Mouse (Mus musculus): ENCODE data around the gene Mgat2. TPM values are rescaled to one million over a fixed set of nuclear protein-coding genes. Genes with fewer than 3 reads are reported as not detected.

Mgat2 gene
- polyA plus RNA-seq, 1 experiment from 2014 or later, result 41.9 TPM

DNA sequence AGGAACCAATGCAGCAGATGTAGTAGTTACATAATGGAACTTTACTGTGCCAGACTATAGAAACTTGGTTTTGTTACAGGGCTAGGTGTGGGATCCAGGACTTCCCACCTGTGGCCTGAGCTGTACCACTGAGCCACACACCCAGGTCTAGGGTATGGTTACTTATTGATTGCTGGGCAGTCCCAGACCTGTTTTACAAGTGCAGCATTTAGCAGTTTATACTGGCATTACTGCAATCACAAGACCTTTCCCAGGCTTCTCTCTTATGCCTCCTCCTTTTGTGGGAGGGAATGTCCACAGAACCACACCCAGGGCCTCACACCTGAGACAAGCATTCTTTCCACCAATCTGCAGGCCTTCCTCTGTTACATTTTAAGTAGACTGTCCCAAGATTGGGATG is 15.0 kb downstream of the Mgat2 start:
- no peak overlapping the region for H3K4me3 ChIP-seq (replicated peaks; ENCODE audit: low read length)
- H3K36me3 ChIP-seq (ENCODE audit: control insufficient read depth, insufficient read depth, low read length), result no peaks in the 10 kb centered on the region
- no peak overlapping the region; the same call in 1 of the 2 replicates for H3K27ac ChIP-seq (ENCODE audit: low read length)
- H3K27me3 ChIP-seq (ENCODE audit: control insufficient read depth, insufficient read depth, low read length), result no peaks in the 10 kb centered on the region
- ATAC-seq (ENCODE audit: insufficient read depth, low FRiP score), result peak; percentile 47; the same call in 1 of the 2 replicates
- no peaks in the 10 kb centered on the region for H3K9me3 ChIP-seq (replicated peaks; ENCODE audit: control insufficient read depth, low read length)
- peaks cover 19% of the 10 kb centered on the region for H3K4me1 ChIP-seq (ENCODE audit: control insufficient read depth, insufficient read depth, low read length)
- no peak overlapping the region for H3K9ac ChIP-seq (ENCODE audit: low read length)
- H3K4me2 ChIP-seq (ENCODE audit: low read depth, low read length), result peak overlapping the region; percentile 97; the same call in 1 of the 2 replicates

DNA sequence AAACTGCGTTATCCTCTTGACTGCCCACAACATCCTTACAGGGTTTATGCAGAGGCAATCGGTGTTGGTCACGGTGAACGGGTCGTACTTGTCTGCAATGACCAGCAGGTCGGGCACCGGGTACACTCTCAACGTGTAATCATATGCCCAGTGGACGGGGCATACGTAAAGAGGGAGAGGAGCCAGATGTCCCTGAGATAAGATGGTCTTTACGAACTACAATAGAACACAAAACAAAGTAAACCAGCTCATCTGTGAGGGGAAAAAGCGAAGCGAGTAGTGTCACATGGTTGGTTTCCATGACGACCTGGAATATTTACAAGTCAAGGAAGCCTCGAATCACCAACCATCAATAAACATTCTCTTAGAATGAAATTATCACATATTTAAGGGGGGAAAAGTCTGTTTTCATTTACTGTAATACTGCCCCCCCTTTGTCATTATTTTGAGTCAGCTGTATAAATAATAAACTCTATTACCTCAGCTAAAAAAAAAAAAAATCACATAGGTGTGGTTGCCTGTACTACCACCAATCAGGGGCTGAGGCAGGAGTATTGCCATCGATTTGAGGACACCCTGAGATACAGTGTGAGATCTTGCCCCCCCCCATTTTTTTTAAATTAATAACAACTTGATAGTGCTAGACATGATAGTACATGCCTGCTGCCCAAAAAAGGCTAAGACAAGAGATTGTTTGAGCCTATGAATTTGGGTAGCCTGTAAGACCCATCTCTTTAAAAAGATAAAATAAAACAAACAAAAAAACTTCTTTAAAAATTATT is 20.3 kb downstream of the Mgat2 start, which contains the start of gene Gm49384:
Gm49384 (minus strand) TSS at position 216 of the 782 bp plus-strand sequence.
- Histone ChIP-seq H3K9me3 (replicated peaks; ENCODE audit: control insufficient read depth, low read length) (no peaks in the 10 kb centered on the region), H3K27ac (ENCODE audit: low read length) (no peak within 1 kb of the TSS), H3K4me2 (ENCODE audit: low read depth, low read length) (no peak within 1 kb of the TSS), H3K4me1 (ENCODE audit: control insufficient read depth, insufficient read depth, low read length) (peaks cover 3% of the 10 kb centered on the region), H3K27me3 (ENCODE audit: control insufficient read depth, insufficient read depth, low read length) (no peaks in the 10 kb centered on the region), H3K9ac (ENCODE audit: low read length) (no peak within 1 kb of the TSS), H3K4me3 (replicated peaks; ENCODE audit: low read length) (no peak within 1 kb of the TSS), H3K36me3 (ENCODE audit: control insufficient read depth, insufficient read depth, low read length) (0 out of 2 replicates have a peak, but pooled peaks cover 2% of the 10 kb centered on the region)
- no peak for ATAC-seq (ENCODE audit: insufficient read depth, low FRiP score)
- WGBS, result 78% methylated on average over 16 of the region's 16 CpGs

DNA sequence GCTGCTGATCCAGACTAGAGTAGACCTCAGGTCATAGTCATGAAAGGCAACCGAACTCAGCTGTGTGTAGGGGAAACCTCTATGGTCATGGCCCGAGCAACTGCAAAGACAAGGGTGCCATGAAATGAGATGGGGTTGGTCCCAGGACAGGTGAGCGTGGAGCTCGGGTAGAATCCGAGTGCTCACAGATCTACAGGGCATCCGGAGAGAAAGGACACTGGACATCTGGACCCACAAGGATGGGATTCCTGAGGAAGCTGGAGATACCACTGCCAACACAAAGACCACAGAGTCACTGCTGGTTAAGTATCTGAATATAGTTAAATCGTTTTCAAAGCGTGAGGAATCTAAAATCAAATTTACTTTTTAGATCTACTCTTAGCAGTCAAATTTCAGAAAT is 23.4 kb downstream of the Mgat2 start:
- no peaks in the 10 kb centered on the region for H3K9me3 ChIP-seq (replicated peaks; ENCODE audit: control insufficient read depth, low read length)
- H3K4me3 ChIP-seq (replicated peaks; ENCODE audit: low read length), result no peak overlapping the region
- H3K4me1 ChIP-seq (ENCODE audit: control insufficient read depth, insufficient read depth, low read length), result no peaks in the 10 kb centered on the region
- 92% methylated on average over 8 of the region's 8 CpGs for WGBS
- H3K4me2 ChIP-seq (ENCODE audit: low read depth, low read length), result no peak overlapping the region
- ATAC-seq (ENCODE audit: insufficient read depth, low FRiP score), result no peak
- no peak overlapping the region for H3K27ac ChIP-seq (ENCODE audit: low read length)
- no peak overlapping the region for H3K9ac ChIP-seq (ENCODE audit: low read length)
- H3K27me3 ChIP-seq (ENCODE audit: control insufficient read depth, insufficient read depth, low read length), result no peaks in the 10 kb centered on the region
- H3K36me3 ChIP-seq (ENCODE audit: control insufficient read depth, insufficient read depth, low read length), result peaks cover 8% of the 10 kb centered on the region; the same call in 1 of the 2 replicates

DNA sequence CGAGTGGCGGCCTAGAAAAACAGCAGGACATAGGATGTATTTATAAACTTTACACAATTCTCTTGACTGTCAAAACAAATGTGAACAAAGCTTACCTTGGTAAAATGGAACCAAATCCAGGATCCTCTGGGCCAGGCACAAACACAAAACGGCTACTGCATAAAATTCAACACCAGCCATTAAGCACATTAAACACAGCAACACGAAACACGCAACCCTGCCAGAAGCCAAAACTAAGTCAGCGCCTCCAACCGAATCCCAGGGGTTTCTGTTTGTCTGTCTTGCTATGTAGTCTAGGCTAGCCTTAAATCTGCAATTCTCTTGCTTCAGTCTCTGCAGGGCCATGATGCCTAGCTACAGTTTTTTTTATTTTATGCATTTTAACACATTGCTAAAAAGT is 24.0 kb downstream of the Mgat2 start:
- WGBS, result 95% methylated on average over 7 of the region's 7 CpGs
- Histone ChIP-seq H3K4me3 (replicated peaks; ENCODE audit: low read length) (no peak overlapping the region), H3K4me2 (ENCODE audit: low read depth, low read length) (no peak overlapping the region), H3K27me3 (ENCODE audit: control insufficient read depth, insufficient read depth, low read length) (no peaks in the 10 kb centered on the region), H3K9me3 (replicated peaks; ENCODE audit: control insufficient read depth, low read length) (no peaks in the 10 kb centered on the region), H3K27ac (ENCODE audit: low read length) (no peak overlapping the region), H3K9ac (ENCODE audit: low read length) (no peak overlapping the region), H3K36me3 (ENCODE audit: control insufficient read depth, insufficient read depth, low read length) (peaks cover 8% of the 10 kb centered on the region; the same call in 1 of the 2 replicates), H3K4me1 (ENCODE audit: control insufficient read depth, insufficient read depth, low read length) (no peaks in the 10 kb centered on the region)
- no peak for ATAC-seq (ENCODE audit: insufficient read depth, low FRiP score)

DNA sequence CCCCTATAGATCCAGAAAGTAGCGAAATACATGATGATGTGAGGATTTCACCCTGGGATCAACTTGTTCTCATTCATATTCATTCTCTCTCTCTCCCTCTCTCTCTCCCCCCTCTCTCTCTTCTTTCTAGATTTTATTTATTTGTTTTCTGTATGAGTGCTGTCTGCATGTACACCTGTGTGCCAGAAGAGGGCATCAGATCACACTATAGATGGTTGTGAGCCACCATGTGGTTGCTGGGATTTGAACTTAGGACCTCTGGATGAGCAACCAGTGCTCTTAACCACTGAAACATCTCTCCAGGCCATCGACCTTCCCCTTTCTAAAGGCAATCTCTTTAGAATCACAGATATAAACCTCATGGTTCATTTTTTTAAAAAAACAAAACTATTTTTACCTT is 24.6 kb downstream of the Mgat2 start:
- Histone ChIP-seq H3K4me3 (replicated peaks; ENCODE audit: low read length) (no peak overlapping the region), H3K36me3 (ENCODE audit: control insufficient read depth, insufficient read depth, low read length) (peaks cover 8% of the 10 kb centered on the region; the same call in 1 of the 2 replicates), H3K9ac (ENCODE audit: low read length) (no peak overlapping the region), H3K4me1 (ENCODE audit: control insufficient read depth, insufficient read depth, low read length) (no peaks in the 10 kb centered on the region), H3K27me3 (ENCODE audit: control insufficient read depth, insufficient read depth, low read length) (no peaks in the 10 kb centered on the region), H3K9me3 (replicated peaks; ENCODE audit: control insufficient read depth, low read length) (no peaks in the 10 kb centered on the region), H3K27ac (ENCODE audit: low read length) (no peak overlapping the region), H3K4me2 (ENCODE audit: low read depth, low read length) (no peak overlapping the region)
- ATAC-seq (ENCODE audit: insufficient read depth, low FRiP score), result no peak
- 89% methylated on average over 2 of the region's 2 CpGs for WGBS

DNA sequence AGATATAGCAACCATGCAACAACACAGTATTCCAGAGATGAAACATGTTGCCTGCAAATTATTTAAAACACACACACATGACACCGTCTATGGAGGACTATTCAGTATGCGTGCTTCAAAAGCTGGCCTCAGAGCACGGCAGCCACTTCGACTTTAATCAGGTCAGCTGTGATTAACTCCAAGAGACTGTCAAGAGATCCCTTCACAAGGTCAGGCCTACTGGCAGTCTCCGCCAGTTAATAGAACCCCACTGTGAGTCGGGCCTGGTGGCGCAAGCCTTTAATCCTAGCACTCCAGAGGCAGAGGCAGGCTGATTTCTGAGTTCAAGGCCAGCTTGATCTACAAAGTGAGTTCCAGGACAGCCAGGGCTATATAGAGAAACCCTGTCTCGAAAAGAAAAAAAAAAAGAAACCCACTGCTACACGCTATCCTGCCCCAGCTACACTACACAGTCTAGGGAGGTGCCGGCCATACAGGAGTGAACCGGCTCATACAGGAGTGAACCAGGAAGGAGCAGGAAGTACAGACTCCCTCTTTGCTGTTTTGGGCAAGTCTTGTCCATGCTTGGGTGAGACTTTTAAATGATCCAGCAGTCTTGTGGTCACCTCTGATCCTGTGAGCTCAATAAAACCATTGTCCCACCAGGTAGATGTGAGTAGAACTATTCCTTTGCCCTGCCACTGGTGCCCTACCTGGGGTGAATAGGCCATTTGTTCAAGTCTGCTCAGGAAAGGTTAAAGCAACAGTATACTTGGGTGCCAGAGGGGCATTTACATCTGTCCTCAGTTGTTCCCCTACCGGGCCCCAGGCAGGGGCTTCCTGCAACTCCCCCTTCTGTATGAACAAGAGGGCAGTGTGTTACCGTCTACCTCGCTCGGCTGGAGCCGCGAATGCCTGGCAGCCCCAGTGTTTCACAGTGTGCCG is 26.4 kb downstream of the Mgat2 start:
- Histone ChIP-seq H3K27me3 (ENCODE audit: control insufficient read depth, insufficient read depth, low read length) (no peaks in the 10 kb centered on the region), H3K4me2 (ENCODE audit: low read depth, low read length) (no peak overlapping the region), H3K36me3 (ENCODE audit: control insufficient read depth, insufficient read depth, low read length) (peaks cover 8% of the 10 kb centered on the region; the same call in 1 of the 2 replicates), H3K4me3 (replicated peaks; ENCODE audit: low read length) (no peak overlapping the region), H3K4me1 (ENCODE audit: control insufficient read depth, insufficient read depth, low read length) (no peaks in the 10 kb centered on the region), H3K27ac (ENCODE audit: low read length) (no peak overlapping the region), H3K9me3 (replicated peaks; ENCODE audit: control insufficient read depth, low read length) (no peaks in the 10 kb centered on the region), H3K9ac (ENCODE audit: low read length) (no peak overlapping the region)
- 92% methylated on average over 18 of the region's 18 CpGs for WGBS
- ATAC-seq (ENCODE audit: insufficient read depth, low FRiP score), result no peak

DNA sequence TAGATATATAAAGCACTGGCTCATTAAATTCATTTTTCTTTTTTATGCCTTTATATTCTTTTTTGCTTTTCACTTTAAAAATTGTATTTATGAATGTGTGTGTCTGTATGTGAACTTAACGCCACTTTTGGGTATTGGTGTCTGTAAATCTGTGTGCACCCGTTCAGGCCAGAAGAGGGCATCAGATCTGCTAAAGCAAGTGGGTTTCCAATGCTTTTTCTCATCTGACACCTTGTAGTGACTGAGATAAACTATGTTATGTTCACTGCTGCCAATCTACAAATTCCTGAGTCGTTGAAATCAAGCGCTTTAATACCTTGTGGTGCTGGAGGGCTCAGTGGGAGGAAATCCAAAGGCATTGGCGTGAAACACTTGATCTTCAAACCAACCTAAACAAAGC is 27.1 kb downstream of the Mgat2 start:
- Histone ChIP-seq H3K4me1 (ENCODE audit: control insufficient read depth, insufficient read depth, low read length) (no peaks in the 10 kb centered on the region), H3K9ac (ENCODE audit: low read length) (no peak overlapping the region), H3K4me2 (ENCODE audit: low read depth, low read length) (no peak overlapping the region), H3K4me3 (replicated peaks; ENCODE audit: low read length) (no peak overlapping the region), H3K27me3 (ENCODE audit: control insufficient read depth, insufficient read depth, low read length) (no peaks in the 10 kb centered on the region), H3K27ac (ENCODE audit: low read length) (no peak overlapping the region), H3K9me3 (replicated peaks; ENCODE audit: control insufficient read depth, low read length) (no peaks in the 10 kb centered on the region), H3K36me3 (ENCODE audit: control insufficient read depth, insufficient read depth, low read length) (peaks cover 8% of the 10 kb centered on the region; the same call in 1 of the 2 replicates)
- ATAC-seq (ENCODE audit: insufficient read depth, low FRiP score), result no peak
- WGBS, result 68% methylated on average over 5 of the region's 5 CpGs

DNA sequence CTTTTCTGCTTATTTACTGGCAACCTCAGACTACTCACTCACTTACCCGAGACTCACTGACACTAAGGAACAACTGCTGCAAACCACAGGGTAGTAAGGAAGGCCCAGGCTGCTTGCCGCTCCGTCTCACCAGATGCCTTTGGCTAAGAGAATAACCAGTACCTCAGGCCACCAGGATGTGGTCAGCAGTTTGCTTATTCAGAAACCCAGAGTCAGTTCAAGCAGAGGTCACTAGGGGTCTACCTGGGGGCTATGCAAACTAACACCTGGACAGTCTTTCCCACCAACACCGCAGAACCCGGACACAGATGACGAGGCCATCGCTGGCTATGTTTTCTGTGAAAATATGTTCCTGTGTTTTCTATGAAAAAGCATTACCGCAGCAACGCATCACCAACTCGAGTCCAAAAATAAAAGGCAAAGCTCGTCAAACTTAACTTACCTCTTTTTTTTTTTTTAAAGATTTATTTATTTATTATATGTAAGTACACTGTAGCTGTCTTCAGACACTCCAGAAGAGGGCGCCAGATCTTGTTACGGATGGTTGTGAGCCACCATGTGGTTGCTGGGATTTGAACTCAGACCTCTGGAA is 29.3 kb downstream of the Mgat2 start:
- ATAC-seq (ENCODE audit: insufficient read depth, low FRiP score), result no peak
- peaks cover 15% of the 10 kb centered on the region for H3K36me3 ChIP-seq (ENCODE audit: control insufficient read depth, insufficient read depth, low read length)
- no peak overlapping the region for H3K9ac ChIP-seq (ENCODE audit: low read length)
- no peaks in the 10 kb centered on the region for H3K27me3 ChIP-seq (ENCODE audit: control insufficient read depth, insufficient read depth, low read length)
- no peak overlapping the region for H3K4me2 ChIP-seq (ENCODE audit: low read depth, low read length)
- no peak overlapping the region for H3K4me3 ChIP-seq (replicated peaks; ENCODE audit: low read length)
- H3K9me3 ChIP-seq (replicated peaks; ENCODE audit: control insufficient read depth, low read length), result no peaks in the 10 kb centered on the region
- no peaks in the 10 kb centered on the region for H3K4me1 ChIP-seq (ENCODE audit: control insufficient read depth, insufficient read depth, low read length)
- no peak overlapping the region for H3K27ac ChIP-seq (ENCODE audit: low read length)
- 94% methylated on average over 13 of the region's 13 CpGs for WGBS

All from stomach, embryonic 16.5 days (tissue).